Mouse (Mus musculus): ENCODE measurements around the gene Trmt1. TPM values are rescaled to one million over a fixed set of nuclear protein-coding genes. Genes with fewer than 3 reads are reported as not detected.
A peak's percentile ranks its signal among the peaks of the same experiment; 100 is the strongest.

Trmt1 gene
- polyA plus RNA-seq, 1 experiment, result 157 TPM

DNA sequence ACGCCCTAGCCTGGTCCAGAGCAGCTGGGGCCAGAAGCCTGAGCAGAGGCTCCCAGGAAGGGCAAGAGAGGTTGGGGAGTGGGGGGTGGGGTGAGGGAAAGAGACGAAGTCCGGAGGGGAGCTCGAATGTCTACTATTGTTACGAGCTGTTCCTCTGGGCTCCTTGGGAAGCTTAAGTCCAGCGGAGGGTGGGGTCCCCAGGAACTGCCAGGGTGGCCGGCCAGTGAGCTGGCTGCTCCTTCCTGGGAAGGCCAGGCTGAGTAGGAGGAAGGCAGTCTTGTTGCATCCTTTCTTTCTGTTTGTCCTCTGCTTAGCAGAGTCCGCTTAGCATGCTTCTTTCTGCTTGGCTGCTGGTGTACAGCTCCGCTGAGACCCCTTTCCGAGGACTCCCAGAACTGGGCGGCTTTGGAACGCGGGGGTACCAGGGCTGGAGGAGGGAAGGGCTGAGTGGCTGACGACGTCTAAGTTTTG lies 22.0 kb downstream of the Trmt1 start:
- DNase-seq (ENCODE audit: extremely low spot score in 1 of 2, low spot score in 1 of 2), result no peak

DNA sequence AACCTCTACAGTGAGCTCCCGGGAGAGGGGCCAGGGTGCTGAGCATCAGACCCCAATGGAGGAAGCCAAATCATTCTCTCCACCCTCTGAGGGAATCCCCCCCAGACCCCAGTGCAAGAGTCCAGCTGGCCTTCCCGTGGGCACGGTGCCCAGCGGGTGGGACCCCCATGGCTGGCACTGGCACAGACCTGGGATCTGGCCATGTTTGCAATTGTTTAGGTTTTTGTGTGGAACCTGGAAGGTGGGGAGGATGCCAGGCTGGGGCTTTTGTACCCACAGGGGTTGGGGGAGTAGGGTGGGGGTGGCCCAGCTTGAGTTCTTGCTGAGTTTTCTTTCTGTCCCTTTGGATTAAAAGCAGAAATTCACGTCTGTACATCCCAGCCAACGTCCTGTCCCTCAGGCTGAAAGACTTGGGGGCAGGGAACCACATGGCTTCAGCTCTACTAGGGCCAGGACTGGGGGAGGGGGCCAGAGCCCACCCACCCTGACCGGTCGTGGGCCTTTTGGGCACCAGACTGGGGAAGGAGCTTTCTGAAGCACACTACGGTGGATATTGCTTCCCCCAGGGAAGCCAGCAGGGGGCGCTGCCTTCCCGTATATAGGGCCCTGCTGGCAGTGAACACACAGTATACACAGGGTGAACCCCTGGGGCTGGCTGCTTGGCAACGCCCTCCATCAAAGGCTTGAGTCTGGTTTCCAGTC lies 22.8 kb downstream of the Trmt1 start:
- peak in 1 of 2 experiments; percentile 90 for DNase-seq (ENCODE audit: extremely low spot score in 1 of 2, low spot score in 1 of 2)

DNA sequence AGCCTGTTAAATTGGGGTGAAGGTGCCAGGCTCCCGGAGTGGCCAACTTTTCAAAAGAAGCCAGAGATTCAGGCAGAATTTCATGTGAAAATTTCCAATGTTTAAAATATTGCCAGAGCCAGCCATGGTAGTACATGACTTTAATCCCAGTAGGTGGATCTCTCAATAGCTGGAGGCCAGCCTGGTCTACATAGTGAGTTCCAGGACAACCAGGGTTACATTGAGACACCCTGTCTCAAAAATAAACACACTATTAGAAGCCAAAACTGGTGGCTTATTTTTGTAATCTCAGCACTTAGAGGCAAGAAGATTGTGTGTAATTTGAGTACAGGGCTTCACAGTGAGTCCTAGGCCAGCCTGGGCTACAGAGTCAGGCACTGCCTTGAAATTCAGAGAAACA lies 23.8 kb downstream of the Trmt1 start:
- no peak for DNase-seq (ENCODE audit: extremely low spot score in 1 of 2, low spot score in 1 of 2)

DNA sequence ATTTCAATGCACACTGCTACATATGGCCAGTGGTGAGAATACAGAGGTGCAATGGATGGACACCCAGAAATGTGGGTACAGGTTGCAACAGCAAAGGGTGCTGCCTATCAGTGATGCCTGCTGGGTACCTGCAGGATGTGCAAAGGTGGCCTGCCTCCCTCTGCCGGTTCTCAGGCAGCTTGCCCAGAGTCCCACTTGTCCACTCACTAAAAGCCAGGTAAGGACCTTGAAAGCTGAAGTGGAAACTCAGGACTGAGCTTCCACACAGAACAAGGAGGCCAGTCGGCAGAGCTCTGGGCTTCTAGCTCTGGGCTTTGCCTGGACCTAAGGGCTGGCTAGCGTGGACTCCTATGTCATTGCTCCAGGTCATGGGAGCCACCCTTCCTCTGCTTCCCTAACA lies 25.2 kb downstream of the Trmt1 start:
- no peak for DNase-seq (ENCODE audit: extremely low spot score in 1 of 2, low spot score in 1 of 2)

DNA sequence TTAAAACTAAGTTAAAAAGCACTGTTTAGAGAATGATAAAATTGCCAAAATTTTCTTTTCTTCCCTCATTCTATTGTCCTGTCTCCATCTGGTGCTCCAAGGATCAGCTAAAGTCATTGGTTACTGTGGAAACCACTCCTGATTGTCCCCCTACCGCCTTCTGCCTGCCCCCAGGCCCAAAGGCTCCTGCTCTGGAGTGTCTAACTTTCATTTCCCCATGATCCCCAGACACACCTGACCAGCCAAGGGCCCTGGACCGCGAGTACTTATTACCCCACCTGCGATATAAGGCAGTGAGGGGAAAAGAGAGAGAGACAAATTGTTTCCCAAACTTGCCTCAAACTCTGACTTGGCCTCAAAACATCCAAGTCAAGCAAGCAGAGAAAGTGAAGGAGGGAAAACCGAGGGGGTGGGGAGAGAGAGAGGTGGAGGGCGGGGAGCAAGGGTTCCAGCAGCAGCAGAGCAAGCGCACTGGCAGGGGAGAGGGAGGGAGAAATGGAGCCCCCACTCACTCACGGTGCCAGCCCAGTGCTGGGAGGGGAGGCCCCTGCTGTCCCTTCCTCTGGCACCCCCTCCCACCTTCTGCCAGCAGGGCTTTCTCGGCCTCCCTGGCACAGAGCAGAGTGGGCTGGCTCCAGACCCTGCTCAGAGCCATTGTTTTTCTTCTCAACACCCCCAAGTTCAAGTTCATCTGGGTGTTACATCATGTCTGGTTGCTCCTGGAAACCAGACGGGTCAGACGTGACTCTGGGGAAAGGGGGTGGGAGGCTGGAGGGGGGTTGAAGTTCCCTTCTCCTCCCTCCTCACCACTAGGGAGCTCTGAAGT lies 26.0 kb downstream of the Trmt1 start:
- no peak for DNase-seq (ENCODE audit: extremely low spot score in 1 of 2, low spot score in 1 of 2)

DNA sequence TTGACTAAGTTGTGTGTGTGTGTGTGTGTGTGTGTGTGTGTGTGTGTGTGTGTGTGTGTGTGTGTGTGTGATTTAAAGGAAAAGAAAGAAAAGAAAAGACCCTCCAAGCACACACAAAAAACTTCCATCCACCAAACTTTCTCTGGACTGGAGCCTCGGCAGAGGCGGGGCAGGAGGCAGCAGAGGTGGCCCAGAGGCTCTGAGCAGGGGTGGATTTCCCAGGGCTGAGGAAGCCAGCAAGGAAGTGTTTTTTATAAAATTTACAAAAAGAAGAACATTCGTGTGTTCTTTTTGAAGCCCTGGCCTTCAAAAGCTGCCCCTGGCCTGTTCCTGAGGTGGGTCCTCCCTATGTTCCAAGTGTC lies 26.6 kb downstream of the Trmt1 start:
- no peak for DNase-seq (ENCODE audit: extremely low spot score in 1 of 2, low spot score in 1 of 2)

DNA sequence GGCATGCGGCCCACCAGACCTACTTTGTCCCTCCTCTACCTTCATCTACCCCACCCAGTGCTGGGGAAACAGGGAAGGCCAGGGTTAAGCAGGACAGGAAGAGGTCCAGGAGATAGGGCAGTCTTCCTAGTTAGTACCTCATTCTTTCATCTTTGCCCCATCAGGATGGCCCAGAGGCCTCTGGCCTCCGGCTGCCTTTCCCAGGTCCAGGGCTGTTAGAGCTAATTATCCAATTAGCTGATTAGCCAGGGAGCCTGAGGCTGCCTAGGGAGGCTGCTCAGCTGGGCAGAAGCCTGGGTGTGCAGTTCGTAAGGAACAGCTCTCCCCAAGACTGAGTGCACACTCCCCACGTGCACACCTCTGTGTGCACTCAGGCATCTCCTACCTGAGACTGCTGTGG lies 27.3 kb downstream of the Trmt1 start:
- no peak for DNase-seq (ENCODE audit: extremely low spot score in 1 of 2, low spot score in 1 of 2)

DNA sequence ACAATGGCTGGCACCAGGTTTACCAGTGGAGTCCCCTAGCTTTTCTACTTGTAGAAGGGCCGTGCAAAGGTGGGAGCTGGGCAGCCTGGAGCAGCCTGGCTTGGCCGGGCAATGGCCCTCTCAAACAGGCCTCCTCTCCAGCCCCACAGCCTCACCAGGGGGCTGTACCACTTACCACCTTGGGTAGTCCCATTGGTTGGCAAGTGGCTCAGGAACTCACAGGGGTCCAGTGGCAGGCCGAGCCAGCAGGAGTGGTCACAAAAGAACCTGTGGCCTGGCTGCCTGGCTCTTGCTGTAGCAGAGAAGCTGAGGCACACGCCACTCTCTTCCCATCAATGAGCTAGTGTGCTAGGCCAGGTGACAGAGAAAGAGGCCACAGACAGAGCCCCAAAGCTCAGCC lies 28.1 kb downstream of the Trmt1 start:
- DNase-seq (ENCODE audit: extremely low spot score in 1 of 2, low spot score in 1 of 2), result no peak

DNA sequence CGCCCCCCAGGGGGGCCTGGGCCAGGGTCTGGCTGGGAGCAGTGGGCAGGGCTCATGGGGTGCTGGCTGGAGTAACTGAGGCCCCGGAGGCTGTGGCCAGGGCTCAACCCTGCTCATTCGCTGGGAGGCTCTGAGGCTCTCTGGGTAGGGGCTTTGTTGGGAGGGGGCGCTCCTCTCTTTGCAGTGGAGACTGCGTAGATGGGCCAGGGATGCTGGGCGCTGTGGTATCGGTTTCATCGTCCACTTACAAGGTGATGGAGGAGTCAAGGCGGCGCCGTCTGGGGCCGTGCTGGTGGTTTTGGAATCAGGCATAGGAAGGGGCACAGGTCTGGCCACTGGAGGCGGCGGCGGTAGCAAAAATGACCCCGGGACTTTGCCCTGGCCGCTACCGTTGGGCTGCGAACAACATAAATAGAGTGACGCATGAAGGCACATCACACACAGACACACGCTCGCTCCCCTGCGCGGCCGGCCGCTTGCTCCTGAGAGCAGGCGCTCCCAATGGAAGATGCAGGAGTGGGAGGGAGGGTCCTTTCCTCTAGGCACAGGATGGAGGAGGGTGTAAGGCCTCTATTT lies 29.9 kb downstream of the Trmt1 start:
- no peak for DNase-seq (ENCODE audit: extremely low spot score in 1 of 2, low spot score in 1 of 2)

DNA sequence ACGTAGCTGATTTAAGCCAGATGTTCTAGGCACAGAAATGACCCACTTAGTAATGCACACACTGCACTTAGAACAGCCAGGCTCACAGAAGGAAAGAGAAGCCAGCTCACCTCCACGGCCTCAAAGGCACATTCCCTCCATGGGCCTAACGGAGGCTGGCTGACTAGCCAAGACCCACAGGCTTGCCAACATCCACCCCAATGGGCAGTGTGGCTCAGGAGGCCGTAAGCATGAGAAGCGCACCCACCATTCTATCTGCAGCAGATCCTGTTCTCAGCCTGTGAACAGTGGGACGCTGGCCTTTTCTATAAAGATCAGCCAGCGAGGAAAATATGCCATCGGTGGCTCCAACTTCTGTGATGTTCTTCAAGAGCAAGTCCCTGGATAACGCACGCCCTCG lies 30.7 kb downstream of the Trmt1 start:
- DNase-seq (ENCODE audit: extremely low spot score in 1 of 2, low spot score in 1 of 2), result no peak

DNA sequence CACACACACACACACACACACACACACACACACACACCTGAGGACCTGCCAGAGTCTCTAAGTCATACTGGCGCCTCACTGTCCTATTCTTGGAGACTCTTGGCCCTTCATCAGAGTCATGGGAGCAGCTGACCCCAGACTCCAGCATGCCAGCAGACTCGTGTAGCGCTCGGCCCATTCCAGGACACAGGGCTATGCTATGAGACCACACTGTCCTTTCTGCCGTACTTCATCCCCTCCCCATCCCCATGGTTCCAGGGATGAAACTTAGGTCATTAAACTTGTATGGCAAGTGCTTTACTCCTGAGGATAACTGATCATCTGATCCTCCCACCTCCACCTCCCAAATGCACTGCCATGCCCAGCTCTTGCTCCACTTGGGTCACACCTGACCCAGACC lies 32.4 kb downstream of the Trmt1 start:
- no peak for DNase-seq (ENCODE audit: extremely low spot score in 1 of 2, low spot score in 1 of 2)

DNA sequence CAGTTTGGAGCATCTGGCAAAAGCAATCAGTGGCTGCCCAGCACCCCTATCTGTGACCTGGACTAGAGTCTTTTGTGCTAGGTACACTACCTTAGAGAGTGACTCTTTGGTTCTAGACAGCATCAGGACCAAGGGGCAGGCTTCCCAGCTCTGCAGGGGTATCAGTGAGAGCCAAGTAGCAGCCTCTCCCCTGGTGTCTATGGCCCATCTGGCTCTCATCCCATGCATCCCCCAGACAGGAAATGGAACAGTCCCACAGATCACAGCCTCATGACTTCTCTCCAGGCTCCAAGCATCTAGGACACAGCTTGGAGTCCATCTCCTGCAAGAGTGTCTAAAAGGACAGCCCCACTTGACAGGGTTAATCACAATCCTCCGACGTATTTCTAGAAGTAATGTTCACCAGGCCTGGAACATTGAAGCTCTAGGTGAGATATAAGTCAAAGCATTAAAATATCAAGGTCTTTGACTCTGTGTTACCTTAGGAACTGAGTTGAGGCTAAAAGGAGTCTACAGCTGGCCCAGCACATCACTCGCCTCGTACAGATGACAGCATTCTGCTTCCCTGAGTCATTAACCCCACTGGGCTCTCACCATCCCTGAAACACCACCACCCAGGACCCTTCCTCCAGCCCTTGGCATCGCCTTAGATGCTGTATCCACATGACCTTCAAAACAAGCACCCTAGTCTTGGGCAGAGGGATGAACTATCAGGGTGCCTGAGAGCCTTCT lies 33.0 kb downstream of the Trmt1 start:
- no peak for DNase-seq (ENCODE audit: extremely low spot score in 1 of 2, low spot score in 1 of 2)

DNA sequence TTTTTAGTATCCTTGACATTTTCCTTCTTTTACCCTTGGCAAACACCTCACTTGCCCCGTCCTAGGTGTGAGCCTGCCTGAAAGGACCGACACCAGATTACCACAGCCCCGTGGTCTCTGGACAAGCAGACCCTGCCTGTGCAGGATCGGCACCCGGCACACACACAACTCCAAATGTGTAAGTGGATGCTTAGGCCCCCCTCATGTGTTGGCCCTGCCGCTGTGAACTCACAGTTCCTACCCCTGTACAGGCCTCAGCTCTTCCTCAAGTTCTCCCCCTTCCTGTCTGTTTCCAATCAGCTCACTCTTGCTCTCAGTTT lies 36.4 kb downstream of the Trmt1 start:
- no peak for DNase-seq (ENCODE audit: extremely low spot score in 1 of 2, low spot score in 1 of 2)

DNA sequence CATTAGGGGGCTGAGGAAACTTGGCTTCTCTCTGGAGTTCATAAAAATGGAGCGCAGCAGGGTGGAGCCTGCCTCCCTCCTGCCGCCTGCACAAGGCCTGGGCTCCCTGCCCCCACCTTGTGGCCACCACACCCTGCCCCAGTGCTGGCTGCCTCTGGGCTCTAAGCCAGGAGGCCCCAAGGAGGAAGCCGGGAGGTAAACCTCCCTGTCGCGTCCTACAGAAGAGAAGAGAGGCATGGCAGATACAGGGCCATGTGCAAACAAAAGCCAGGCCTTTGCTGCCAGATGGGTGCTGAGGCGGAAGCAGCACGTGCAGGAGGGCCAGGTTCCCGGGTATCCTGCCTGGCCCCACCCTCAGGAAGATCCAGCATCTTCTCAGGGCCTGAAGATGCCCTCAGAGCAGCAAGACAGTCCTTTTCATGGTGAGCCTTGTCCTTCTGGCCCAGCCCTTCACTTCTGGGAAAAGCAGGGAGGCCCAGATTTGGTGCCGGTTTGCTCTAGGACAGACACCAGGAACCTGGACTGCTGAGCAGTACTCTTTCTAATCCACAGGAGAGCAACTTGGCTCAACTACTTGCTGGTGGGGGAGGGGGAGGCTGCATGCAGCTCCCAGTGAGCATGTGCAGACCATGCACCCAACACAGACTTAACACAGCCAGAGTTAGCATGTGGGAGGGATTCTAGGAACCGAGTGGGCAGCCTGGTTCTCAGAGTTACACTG lies 36.9 kb downstream of the Trmt1 start, which contains the start of gene G430095P16Rik:
Gene G430095P16Rik, plus strand, starts transcription at position 158 of the 721 bp plus-strand sequence.
- DNase-seq (ENCODE audit: extremely low spot score in 1 of 2, low spot score in 1 of 2), result peak; percentile 58 to 70

DNA sequence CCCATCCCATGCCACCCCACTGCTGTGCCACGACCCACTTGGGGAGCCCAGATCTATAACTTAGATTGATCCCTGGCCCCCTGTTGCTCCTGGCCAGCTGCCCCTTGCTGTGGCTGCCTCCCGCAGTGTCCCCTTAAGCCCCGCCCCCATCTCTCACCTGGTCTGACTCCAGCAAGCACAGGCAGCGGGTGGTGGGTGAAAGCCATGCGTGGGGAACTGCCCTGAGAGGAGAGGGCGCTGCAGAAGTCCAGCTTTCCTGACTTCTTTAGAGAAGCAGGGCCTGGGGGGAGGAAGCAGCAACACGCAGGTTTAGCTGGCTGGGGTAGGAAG lies 37.4 kb downstream of the Trmt1 start:
- DNase-seq (ENCODE audit: extremely low spot score in 1 of 2, low spot score in 1 of 2), result no peak

DNA sequence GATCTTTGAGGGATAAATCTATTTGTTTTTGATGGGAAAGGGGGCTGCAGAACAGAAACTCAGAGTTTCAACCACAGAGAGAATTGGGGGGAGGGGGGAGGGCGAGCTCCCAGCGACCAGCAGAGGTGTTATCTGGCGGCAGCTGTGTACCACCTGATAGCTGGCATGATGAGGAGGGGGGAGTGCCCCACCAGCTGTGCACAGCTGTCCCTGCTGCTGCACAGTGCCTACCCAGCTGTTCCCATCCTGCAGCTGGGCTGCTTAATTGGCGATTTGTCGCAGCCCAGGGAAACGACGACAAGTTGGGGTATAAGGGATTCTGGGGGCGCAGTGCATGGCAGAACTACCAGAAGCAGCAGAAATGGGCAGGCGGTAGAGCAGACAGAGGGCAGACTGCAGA lies 38.6 kb downstream of the Trmt1 start:
- no peak for DNase-seq (ENCODE audit: extremely low spot score in 1 of 2, low spot score in 1 of 2)

DNA sequence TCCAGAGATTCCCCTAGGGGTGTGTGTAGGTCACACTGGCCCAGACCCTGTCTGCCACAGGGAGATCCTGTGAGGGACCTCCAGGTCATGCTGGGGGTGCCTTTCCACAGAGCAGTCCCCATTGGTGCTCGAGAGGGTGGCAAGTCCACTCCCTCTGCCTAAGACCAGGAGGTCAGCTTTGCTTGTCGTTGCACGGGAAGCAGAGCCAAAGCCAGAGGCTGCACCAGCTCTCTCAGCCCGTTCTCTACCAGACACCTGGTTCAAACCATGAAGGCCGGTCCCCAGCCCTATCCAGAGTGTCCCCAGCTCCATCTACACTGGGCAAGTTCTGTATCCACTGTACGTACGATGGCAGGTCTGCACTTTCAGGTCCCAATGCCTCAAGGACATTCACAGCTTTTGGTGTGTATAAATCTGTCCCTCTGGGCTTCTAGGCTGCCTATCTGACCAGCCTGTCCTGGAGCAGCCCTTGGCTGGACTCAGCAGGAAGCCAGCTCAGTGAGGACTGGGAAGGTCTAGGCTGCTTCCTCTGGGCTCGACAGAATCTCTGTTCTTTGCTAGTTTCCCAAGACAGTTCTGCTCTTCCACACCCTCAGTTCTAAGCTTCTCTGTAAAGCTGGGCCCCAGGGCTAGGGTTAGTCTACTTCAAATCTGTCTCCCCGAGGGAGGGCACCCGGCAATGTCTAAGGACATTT lies 39.3 kb downstream of the Trmt1 start:
- no peak for DNase-seq (ENCODE audit: extremely low spot score in 1 of 2, low spot score in 1 of 2)

DNA sequence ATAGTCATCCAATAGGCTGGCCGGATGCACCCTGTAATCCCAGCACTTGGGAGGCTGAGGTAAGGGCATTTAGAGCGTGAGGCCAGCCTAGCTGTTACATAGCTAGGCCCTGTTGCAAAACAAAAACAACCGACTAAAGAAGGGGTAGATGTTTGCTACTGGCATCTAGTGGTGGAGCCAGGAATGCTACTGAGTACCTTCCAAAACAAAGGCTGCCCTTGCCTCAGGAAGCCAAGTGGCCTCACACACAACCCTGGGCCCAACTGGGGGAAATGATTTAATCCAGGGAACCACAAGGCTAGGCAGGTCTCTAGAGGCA lies 39.8 kb downstream of the Trmt1 start:
- DNase-seq (ENCODE audit: extremely low spot score in 1 of 2, low spot score in 1 of 2), result no peak

DNA sequence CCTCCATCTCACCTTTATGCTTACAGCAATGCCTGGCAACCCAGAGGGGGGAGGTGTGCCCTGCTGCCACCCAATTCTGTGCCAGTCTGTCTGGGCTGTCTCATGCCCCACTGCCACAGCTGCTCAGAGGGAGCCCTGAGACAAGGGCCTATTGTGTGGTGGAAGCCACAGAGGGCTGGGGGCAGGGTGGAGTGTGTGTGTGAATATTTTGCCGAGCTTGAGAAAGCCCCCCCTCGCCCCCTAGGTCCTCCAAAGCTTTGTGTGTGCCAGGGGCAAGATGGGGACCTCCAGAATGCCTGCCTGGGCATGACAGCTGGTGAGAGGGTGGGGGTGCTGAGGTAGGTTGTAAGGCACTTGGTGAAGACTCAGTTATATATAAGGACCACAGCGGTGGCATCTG lies 42.4 kb downstream of the Trmt1 start:
- no peak for DNase-seq (ENCODE audit: extremely low spot score in 1 of 2, low spot score in 1 of 2)

DNA sequence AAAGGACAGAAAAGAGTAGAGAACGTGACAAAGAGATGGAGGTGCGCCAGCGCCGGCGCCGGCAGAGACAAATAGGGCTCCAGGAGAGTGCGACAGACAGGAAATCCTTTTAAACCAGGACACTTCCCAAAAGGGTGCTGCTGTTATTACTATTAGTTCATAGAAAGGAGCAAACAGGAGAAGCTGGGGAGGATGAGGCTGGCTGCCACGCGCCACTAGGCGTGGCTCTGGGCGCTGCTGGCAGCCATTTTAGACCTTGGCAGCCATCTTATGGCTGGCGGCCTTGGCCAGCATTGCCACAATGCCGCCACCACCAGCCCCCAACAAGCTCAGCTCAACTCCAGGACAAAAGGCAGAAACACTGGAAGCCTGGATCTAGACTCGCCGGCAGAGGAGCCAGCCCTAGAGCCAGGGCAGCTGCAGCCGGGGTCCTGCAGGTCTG lies 43.8 kb downstream of the Trmt1 start:
- DNase-seq (ENCODE audit: extremely low spot score in 1 of 2, low spot score in 1 of 2), result no peak
